Mouse (Mus musculus) liver, adult 2 months (tissue): ENCODE results near the gene Fry. TPM values are rescaled to one million over a fixed set of nuclear protein-coding genes. Genes with fewer than 3 reads are reported as not detected.

Source experiments
- DNase-seq: peaks from one replicate; pipeline ENCODE4 v3.0.0-alpha.2; 2011; ENCODE audit warnings: low read depth, low spot score; ENCODE audit errors: extremely low read depth
- H3K27ac ChIP-seq: fragments of 200-500 bp; replicated peaks from 2 replicates; pipeline ENCODE4 v1.5.1; 2012; ENCODE audit warnings: low read depth, mild to moderate bottlenecking, control low read depth, inconsistent platforms, low read length; ENCODE audit not compliant: insufficient read depth
- H3K27me3 ChIP-seq: fragments of 200-500 bp; 2 replicates; pipeline ENCODE4 v1.6.1; 2012; ENCODE audit warnings: mild to moderate bottlenecking, moderate library complexity, low read length, inconsistent platforms; ENCODE audit not compliant: control insufficient read depth, insufficient read depth
- H3K36me3 ChIP-seq: fragments of 200-500 bp; 2 replicates; pipeline ENCODE4 v1.6.1; 2012; ENCODE audit warnings: low read length, inconsistent platforms; ENCODE audit not compliant: control insufficient read depth, insufficient read depth
- H3K4me1 ChIP-seq: fragments of 200-500 bp; 2 replicates; pipeline ENCODE4 v1.6.1; 2011; ENCODE audit warnings: low read length; ENCODE audit not compliant: control insufficient read depth, insufficient read depth
- H3K4me3 ChIP-seq: fragments of 200-500 bp; 2 replicates; pipeline ENCODE4 v1.5.1; 2011; ENCODE audit warnings: low read depth, mild to moderate bottlenecking, control low read depth, low read length, moderate library complexity; ENCODE audit not compliant: insufficient read depth
- H3K79me2 ChIP-seq: fragments of 200-500 bp; 2 replicates; pipeline ENCODE4 v1.6.1; 2012; ENCODE audit warnings: inconsistent platforms, mild to moderate bottlenecking, low read length, moderate library complexity; ENCODE audit not compliant: control insufficient read depth, insufficient read depth
- H3K9ac ChIP-seq: fragments of 200-500 bp; 2 replicates; pipeline ENCODE4 v1.6.1; 2012; ENCODE audit warnings: low read depth, mild to moderate bottlenecking, control low read depth, inconsistent platforms, low read length
- CTCF ChIP-seq: fragments of 200-500 bp; IDR thresholded peaks from 2 replicates; pipeline ENCODE4 v1.5.1; 2011; ENCODE audit warnings: low read depth, low read length, control low read depth
- POLR2A ChIP-seq: fragments of 200-500 bp; IDR thresholded peaks from 2 replicates; pipeline ENCODE4 v1.6.1; 2011; ENCODE audit warnings: low read length, control low read depth; ENCODE audit not compliant: insufficient read depth; ENCODE audit errors: extremely low read depth
- WGBS: fragments of 180-500 bp; shearing (Covaris S2); methylation state at CpG from one replicate; pipeline ENCODE4 v1.1.7; 2018; 5-methylcytosine and 5-hydroxymethylcytosine counted together
- polyA plus RNA-seq: library from polyadenylated mRNA; depleted of rRNA; stranded (reverse); fragments of >200 nt; gene quantifications from 2 replicates; pipeline ENCODE4 v1.2.3, GENCODE M21; 2012
- total RNA-seq: library from RNA; depleted of rRNA; stranded (reverse); fragments of >200 nt; gene quantifications from 2 replicates; pipeline ENCODE4 v1.2.3, GENCODE M21; 2014

Gene Fry
- total and polyA plus RNA-seq, 2 experiments: 0.62 to 1.8 TPM

DNA sequence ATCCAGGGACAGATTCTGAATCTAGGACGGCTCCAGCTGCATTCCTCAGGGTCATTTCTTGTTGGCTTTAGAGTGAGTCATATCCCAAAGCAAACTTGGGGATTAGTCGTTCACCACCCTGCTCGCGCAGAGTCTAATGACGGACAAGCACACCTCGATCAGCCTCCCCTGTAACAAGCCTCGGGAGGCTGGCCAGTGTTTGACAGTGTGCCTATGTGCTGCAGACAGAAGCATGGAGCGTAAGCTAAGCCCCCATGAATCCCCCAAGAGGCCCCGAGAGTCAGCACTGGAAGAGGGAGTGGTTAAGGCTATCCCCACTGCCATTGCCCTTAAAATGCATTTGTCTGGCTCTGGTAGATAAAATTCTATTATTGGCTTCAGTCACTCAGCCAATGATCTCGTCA lies 214.9 kb downstream of the Fry start:
- TF ChIP-seq POLR2A: no peak
- no peak for TF ChIP-seq CTCF
- H3K27me3 ChIP-seq: no peaks in the 10 kb centered on the region
- no peak for DNase-seq
- H3K79me2 ChIP-seq: no peaks in the 10 kb centered on the region
- no peaks in the 10 kb centered on the region for H3K4me1 ChIP-seq
- WGBS: 69% methylated on average over 10 of the region's 10 CpGs
- H3K4me3 ChIP-seq: no peak overlapping the region
- H3K27ac ChIP-seq: no peak overlapping the region
- no peaks in the 10 kb centered on the region for H3K36me3 ChIP-seq
- no peak overlapping the region for H3K9ac ChIP-seq

DNA sequence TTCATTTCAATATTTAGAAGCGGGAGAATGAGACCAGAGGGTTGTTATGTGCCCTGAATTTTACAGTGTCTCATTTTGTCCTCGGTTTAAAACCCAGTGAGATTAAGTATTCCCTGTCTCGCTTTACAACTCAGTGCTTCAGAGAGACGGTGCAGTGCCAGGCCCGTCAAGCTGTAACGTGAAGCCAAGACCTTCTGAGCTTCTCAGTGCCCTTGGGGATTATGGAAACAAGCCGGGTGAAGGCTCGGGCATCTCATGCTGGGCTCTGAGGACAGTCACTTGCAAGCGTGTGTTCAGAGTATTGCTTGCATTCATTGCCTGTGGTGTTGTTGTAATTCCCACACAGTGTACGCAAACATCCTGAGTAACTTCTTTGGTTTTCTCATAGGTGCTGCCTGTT lies 218.0 kb downstream of the Fry start:
- WGBS: 84% methylated on average over 10 of the region's 10 CpGs

GRCm38 (mm10) chr5:150337696-150338095 lies 219.3 kb downstream of the Fry start:
- no peaks in the 10 kb centered on the region for H3K36me3 ChIP-seq
- no peak overlapping the region for H3K4me3 ChIP-seq
- H3K27me3 ChIP-seq: no peaks in the 10 kb centered on the region
- H3K9ac ChIP-seq: no peak overlapping the region
- DNase-seq: no peak
- 72% methylated on average over 7 of the region's 7 CpGs for WGBS
- TF ChIP-seq POLR2A (no peak), CTCF (no peak)
- H3K27ac ChIP-seq: no peak overlapping the region
- no peaks in the 10 kb centered on the region for H3K79me2 ChIP-seq
- H3K4me1 ChIP-seq: no peaks in the 10 kb centered on the region

More for the DNA sequence above, 218.0 kb downstream of the Fry start:
- H3K4me3 ChIP-seq: no peak overlapping the region
- no peak overlapping the region for H3K9ac ChIP-seq
- H3K79me2 ChIP-seq: no peaks in the 10 kb centered on the region
- TF ChIP-seq POLR2A (no peak), CTCF (no peak)
- H3K4me1 ChIP-seq: no peaks in the 10 kb centered on the region
- DNase-seq: no peak
- no peaks in the 10 kb centered on the region for H3K36me3 ChIP-seq
- no peaks in the 10 kb centered on the region for H3K27me3 ChIP-seq
- H3K27ac ChIP-seq: no peak overlapping the region

- no peak for TF ChIP-seq CTCF
- no peak for TF ChIP-seq POLR2A
- no peaks in the 10 kb centered on the region for H3K27me3 ChIP-seq
- 65% methylated on average over 5 of the region's 5 CpGs for WGBS
Observed at GRCm38 (mm10) chr5:150340944-150341343, 222.5 kb downstream of the Fry start.

GRCm38 (mm10) chr5:150342139-150342538 lies 223.7 kb downstream of the Fry start:
- 86% methylated on average over 3 of the region's 3 CpGs for WGBS
- DNase-seq: no peak
- H3K4me3 ChIP-seq: no peak overlapping the region
- no peak overlapping the region for H3K27ac ChIP-seq
- no peaks in the 10 kb centered on the region for H3K79me2 ChIP-seq
- H3K4me1 ChIP-seq: no peaks in the 10 kb centered on the region
- no peaks in the 10 kb centered on the region for H3K27me3 ChIP-seq
- TF ChIP-seq POLR2A (no peak), CTCF (no peak)
- H3K9ac ChIP-seq: no peak overlapping the region
- H3K36me3 ChIP-seq: no peaks in the 10 kb centered on the region

More at GRCm38 (mm10) chr5:150340944-150341343, 222.5 kb downstream of the Fry start:
- H3K27ac ChIP-seq: no peak overlapping the region
- H3K36me3 ChIP-seq: no peaks in the 10 kb centered on the region
- no peak overlapping the region for H3K9ac ChIP-seq
- H3K79me2 ChIP-seq: no peaks in the 10 kb centered on the region
- no peak overlapping the region for H3K4me3 ChIP-seq
- H3K4me1 ChIP-seq: no peaks in the 10 kb centered on the region
- DNase-seq: no peak

DNA sequence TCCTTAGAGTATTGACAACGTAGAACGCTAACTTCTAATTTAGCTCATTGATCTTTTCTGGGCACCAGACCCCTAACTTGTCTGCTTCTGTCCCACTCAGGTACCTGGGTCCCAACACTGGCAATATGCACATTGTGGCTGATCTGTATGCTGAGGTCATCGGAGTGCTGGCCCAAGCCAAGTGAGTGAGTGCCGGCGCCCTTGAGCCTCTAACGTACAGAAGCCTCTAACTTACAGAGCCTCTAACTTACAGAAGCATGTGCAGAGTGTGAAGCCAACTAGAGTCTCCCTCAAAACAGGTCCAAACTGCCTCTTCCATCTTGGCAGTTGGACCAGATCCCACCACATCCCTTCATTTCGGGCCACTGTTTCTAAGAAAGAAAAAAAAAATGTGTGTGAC lies 227.5 kb downstream of the Fry start:
- Histone ChIP-seq H3K9ac (no peak overlapping the region), H3K36me3 (no peaks in the 10 kb centered on the region), H3K4me1 (no peaks in the 10 kb centered on the region), H3K79me2 (no peaks in the 10 kb centered on the region), H3K27ac (no peak overlapping the region), H3K4me3 (no peak overlapping the region), H3K27me3 (no peaks in the 10 kb centered on the region)
- 98% methylated on average over 7 of the region's 7 CpGs for WGBS
- no peak for DNase-seq
- TF ChIP-seq CTCF: no peak
- no peak for TF ChIP-seq POLR2A

DNA sequence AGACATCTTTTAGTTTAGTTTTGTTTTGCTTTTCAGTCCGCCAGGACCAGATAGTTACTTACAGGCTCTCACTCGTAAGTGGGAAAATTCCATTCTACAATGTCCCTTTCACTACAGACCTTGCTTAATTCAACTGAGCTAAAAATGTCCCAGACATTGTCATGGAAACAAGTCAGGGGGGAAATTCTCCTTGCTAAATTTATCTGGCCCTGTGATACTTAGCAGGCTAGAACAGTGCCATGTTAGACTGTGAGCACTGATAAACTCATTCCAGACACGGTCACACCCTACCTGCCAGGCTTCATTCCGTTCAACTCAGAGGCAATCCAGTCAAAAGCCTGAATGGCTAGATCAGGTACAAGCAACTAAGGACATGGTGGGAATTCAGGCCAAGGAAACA lies 227.9 kb downstream of the Fry start:
- Histone ChIP-seq H3K27ac (no peak overlapping the region), H3K79me2 (no peaks in the 10 kb centered on the region), H3K36me3 (no peaks in the 10 kb centered on the region), H3K9ac (no peak overlapping the region), H3K27me3 (no peaks in the 10 kb centered on the region), H3K4me1 (no peaks in the 10 kb centered on the region), H3K4me3 (no peak overlapping the region)
- no peak for DNase-seq
- 89% methylated on average over 4 of the region's 4 CpGs for WGBS
- no peak for TF ChIP-seq POLR2A
- TF ChIP-seq CTCF: no peak
